Mouse (Mus musculus): ENCODE results near the gene Pkd1l1.

Pkd1l1 gene

DNA sequence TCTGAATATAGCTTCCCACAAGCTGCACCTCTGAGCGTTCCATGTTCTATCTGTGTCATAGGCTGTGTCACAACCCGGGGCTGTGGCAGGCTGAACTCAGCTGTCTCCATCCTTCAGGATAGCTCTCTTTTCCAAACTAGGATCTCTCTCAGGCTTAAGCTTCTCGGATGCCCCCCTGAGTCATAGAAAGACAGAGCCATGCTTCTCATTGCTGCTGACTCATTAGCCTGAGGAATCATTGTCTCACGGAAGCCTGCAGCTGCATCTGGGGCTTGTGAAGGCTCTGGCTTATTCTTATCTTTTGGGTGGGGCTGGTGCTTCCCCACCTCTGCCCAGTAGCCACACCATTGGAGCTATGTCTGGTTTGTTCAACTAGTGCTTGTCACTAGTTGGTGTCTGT is 151.7 kb downstream of the Pkd1l1 start:
- no peak for DNase-seq (ENCODE audit: low spot score)

GRCm38 (mm10) chr11:8817376-8817775 is 155.7 kb downstream of the Pkd1l1 start:
- no peak for DNase-seq (ENCODE audit: low spot score)

DNA sequence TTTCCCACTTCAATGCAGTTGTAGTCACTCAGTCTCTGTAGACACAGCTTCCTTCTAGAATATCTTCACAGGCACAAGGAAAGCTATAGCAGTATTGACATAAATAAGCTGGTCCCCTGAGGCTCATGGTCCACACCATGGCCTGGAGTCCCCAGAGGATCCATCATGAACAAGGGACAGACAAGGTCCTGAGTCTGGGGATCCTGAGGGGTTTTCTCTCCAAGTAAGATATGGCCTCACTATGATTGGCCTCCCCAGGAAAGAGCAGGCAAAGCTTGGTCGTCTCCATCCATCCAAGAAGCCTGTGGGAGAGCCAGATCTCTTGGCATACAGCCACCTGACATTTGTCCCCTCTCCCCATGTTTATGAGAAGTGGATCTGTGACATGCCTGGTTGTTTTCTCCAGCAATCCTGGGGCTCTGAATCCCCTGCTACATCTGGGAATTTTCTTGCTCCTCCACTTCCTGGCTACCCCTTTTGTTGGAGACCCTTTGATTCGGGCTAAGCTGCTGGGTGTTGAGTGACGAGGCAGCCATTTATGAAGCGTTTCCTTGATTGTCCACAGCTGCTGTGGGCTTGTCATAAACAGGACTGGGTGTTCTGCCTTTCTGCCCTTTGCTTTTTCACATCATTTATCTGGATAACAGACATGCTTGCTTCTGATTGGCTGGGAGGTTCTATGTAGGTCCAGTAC is 158.8 kb downstream of the Pkd1l1 start:
- no peak for DNase-seq (ENCODE audit: low spot score)

- DNase-seq (ENCODE audit: low spot score), result no peak
Measured at GRCm38 (mm10) chr11:8811506-8812100, 161.5 kb downstream of the Pkd1l1 start.

- no peak for DNase-seq (ENCODE audit: low spot score)
Measured at GRCm38 (mm10) chr11:8809644-8810043, 163.4 kb downstream of the Pkd1l1 start.

DNA sequence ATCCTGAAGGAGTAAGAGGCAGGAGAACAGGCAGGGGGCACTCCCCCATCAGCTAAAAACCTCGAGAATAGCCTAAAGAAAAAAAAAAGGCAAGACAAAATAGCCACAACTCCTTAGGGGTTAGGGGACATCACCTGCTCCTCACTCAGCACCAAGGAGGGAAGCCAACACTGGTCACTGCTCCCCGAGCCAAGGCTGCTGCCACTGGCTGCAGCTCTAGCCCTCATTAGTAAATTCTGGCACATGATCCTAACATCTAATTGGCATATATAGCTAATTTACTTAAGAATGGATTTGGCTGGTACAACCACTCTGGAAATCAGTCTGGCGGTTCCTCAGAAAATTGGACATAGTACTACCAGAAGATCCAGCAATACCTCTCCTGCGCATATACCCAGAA is 166.1 kb downstream of the Pkd1l1 start:
- DNase-seq (ENCODE audit: low spot score), result no peak

- no peak for DNase-seq (ENCODE audit: low spot score)
Measured at GRCm38 (mm10) chr11:8804178-8804577, 168.9 kb downstream of the Pkd1l1 start.

DNA sequence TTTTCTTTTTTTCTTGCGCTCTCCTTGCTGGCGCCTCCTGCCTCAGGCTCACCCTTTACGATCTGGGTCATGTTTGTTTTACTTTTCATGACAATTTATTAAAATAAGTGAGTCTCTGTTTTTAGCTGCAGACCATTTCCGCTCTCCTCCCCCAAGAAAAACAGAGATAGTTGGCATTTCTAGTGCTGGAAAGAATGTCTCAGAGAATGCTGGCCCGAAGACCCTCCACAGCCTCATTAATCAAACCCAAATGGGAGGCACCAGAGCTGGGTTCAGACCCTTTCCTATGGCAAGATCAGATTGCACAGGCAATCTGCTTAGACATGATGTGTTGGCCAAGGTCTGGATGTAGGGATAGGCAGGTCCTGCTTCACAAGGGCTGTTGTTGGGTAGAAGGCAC is 175.6 kb downstream of the Pkd1l1 start:
- no peak for DNase-seq (ENCODE audit: low spot score)

GRCm38 (mm10) chr11:8795031-8795430 is 178.0 kb downstream of the Pkd1l1 start:
- DNase-seq (ENCODE audit: low spot score), result no peak

- no peak for DNase-seq (ENCODE audit: low spot score)
Measured at GRCm38 (mm10) chr11:8792146-8792545, 180.9 kb downstream of the Pkd1l1 start.

GRCm38 (mm10) chr11:8789186-8789585 is 183.9 kb downstream of the Pkd1l1 start:
- DNase-seq (ENCODE audit: low spot score), result no peak

DNA sequence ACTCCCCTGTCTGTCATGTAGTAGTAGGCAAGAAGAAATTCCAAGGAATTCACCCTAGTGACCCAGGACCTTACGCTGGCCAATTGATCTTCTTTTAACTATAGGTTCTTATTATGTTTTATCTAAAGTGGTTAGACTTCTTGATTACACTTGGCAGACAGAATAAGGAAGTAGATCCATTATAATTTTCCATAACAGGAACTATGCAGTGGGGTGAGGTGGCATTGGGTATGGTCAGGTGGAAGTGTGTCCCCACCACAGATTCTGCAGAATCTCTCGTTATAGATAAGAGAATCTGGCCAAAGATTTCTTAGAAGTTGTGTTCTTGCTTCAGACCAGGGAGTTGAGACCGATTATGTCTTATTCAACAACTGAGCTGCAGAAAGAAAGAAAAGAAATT is 185.5 kb downstream of the Pkd1l1 start:
- DNase-seq (ENCODE audit: low spot score), result no peak

- no peak for DNase-seq (ENCODE audit: low spot score)
Measured at GRCm38 (mm10) chr11:8784413-8784812, 188.7 kb downstream of the Pkd1l1 start.

- no peak for DNase-seq (ENCODE audit: low spot score)
Measured at GRCm38 (mm10) chr11:8782141-8782465, 191.0 kb downstream of the Pkd1l1 start.

DNA sequence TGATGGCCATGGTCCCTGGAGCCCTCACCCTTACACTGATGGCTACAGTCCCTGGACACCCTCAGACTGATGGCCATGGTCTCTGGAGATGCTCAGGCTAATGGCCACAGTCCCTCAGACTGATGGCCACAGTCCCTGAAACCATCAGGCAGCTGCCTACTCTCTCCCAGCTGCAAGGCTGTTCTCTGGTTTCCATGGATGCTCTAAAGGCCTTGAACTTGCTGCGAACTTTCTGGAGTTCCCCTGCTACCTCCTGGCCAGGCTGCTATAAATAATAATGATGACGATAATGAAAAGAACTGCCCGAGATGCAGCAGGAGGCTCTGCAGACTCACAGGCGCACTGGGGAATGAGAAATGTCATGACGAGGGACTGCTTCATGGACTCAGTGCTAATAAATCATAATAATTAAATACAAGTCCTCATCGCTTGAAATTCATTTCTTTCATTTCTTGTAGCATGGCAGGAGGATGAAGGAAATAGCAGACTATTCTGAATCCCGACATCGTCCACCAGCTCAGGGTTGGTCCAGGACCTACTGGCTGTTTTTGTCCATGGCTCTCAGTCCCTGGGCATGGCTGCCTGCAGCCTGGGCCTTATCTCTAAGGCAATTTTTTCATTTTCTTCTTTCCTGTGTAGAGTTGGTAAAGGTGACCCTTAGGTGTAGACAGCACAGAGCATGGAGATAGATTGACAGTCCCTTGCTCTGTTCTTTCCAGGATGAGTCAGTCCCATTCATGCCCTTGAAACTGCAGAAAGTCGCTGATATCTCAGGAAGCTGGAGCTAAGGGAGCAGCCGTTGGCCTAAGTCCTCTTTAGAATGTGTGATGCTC is 191.5 kb downstream of the Pkd1l1 start:
- DNase-seq (ENCODE audit: low spot score), result no peak

DNA sequence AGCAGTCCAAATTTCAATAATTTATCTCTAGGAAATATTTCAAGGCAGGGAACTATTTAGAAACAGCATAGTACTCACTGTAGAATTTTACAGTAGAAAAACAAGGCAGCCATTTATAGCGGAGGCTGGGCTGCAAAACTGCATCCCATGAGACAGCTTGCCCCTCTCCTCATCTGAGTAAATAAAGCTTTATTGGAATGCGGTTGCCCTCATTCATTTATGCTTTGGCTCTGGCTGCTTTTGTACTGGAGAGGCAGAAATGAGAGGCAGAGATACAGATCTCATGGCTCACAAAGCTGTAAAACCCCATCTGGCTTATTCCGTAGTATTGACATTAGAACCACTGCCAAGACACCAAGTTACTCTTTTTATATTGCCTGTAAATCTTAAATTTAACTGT is 193.6 kb downstream of the Pkd1l1 start:
- no peak for DNase-seq (ENCODE audit: low spot score)
